Mouse (Mus musculus) heart, embryonic 16.5 days (tissue): ENCODE measurements around the gene 1110051M20Rik. TPM values are rescaled to one million over a fixed set of nuclear protein-coding genes. Genes with fewer than 3 reads are reported as not detected.

ENCODE experiments used
- ATAC-seq: fragments of 200-750 bp; cut with Nextera tagmentation; replicated peaks from 2 replicates; pipeline ENCODE4 v1.8.0; 2017; ENCODE audit warnings: moderate number of reproducible peaks; ENCODE audit not compliant: insufficient read depth, low FRiP score; ENCODE audit errors: extremely low read depth
- H3K27ac ChIP-seq: fragments of 300-500 bp; sonication (generic); 2 replicates; pipeline ENCODE4 v1.5.1; 2014; ENCODE audit warnings: mild to moderate bottlenecking, low read length, control low read depth, moderate library complexity
- H3K27me3 ChIP-seq: fragments of 300-500 bp; sonication (generic); 2 replicates; pipeline ENCODE4 v1.6.1; 2014; ENCODE audit warnings: low read length, mixed read lengths; ENCODE audit not compliant: control insufficient read depth, insufficient read depth
- H3K36me3 ChIP-seq: fragments of 300-500 bp; sonication (generic); 2 replicates; pipeline ENCODE4 v1.6.1; 2014; ENCODE audit not compliant: control insufficient read depth, insufficient read depth
- H3K4me1 ChIP-seq: fragments of 300-500 bp; sonication (generic); 2 replicates; pipeline ENCODE4 v1.6.1; 2014; ENCODE audit warnings: low read length, mixed read lengths; ENCODE audit not compliant: control insufficient read depth, insufficient read depth
- H3K4me2 ChIP-seq: fragments of 300-500 bp; sonication (generic); 2 replicates; pipeline ENCODE4 v1.6.1; 2014; ENCODE audit warnings: low read depth, mild to moderate bottlenecking, control low read depth, low read length
- H3K4me3 ChIP-seq: fragments of 300-500 bp; sonication (generic); 2 replicates; pipeline ENCODE4 v1.5.1; 2014; ENCODE audit warnings: mild to moderate bottlenecking, control low read depth, low read length
- H3K9ac ChIP-seq: fragments of 300-500 bp; sonication (generic); 2 replicates; pipeline ENCODE4 v1.6.1; 2014; ENCODE audit warnings: low read length, control low read depth
- H3K9me3 ChIP-seq: fragments of 300-500 bp; sonication (generic); replicated peaks from 2 replicates; pipeline ENCODE4 v1.6.1; 2016; ENCODE audit warnings: low read length; ENCODE audit not compliant: control insufficient read depth
- WGBS: fragments of 180-500 bp; shearing (Covaris S2); extraction: QIAGEN DNeasy Blood & Tissue Kit; methylation state at CpG from one replicate; pipeline ENCODE4 v1.1.7; 2014; 5-methylcytosine and 5-hydroxymethylcytosine counted together
- polyA plus RNA-seq: library from polyadenylated mRNA; unstranded; fragments of >200 nt; fragmentation: Nextera tagmentation; extraction: Ambion mirVana; gene quantifications from 2 replicates; pipeline ENCODE4 v1.2.1, GENCODE M21; 2015

Gene 1110051M20Rik
- polyA plus RNA-seq, 1 experiment from 2014 or later, result 46.0 TPM

DNA sequence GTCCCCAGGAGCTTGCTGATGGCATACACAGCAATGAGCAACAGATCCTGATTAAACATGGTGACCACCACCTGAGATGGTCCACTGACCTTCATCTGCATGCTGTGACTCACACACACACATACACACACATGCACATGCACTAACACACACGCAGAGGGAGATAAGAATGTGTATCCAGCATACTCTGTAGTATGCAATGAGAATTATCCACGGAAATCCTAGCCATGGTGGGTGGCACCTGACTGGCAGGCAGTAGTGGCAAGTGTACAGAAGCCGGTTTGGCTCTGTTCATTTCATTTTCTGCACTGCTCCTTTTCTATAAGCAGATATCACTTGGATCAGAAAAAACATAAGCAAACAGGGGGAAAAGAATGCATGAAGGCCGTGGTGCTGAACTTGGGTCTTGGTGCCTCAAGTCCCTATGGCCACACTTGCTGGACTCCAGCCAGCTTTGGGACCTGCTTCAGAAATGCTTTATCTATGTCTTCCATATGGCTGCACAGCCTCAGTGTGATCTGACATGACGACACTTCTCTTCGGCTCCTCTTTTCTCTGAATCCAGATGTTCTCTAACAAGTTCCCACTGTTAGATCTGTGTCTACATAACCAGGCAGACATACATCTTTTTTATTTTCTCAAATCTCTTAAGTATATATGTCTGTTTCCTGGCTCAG is 89.6 kb downstream of the 1110051M20Rik start:
- Histone ChIP-seq H3K4me3 (no peak overlapping the region), H3K9me3 (no peaks in the 10 kb centered on the region), H3K27me3 (no peaks in the 10 kb centered on the region), H3K4me1 (no peaks in the 10 kb centered on the region), H3K9ac (no peak overlapping the region), H3K36me3 (no peaks in the 10 kb centered on the region), H3K27ac (no peak overlapping the region), H3K4me2 (no peak overlapping the region)
- no peak for ATAC-seq
- 51% methylated on average over 6 of the region's 6 CpGs for WGBS

DNA sequence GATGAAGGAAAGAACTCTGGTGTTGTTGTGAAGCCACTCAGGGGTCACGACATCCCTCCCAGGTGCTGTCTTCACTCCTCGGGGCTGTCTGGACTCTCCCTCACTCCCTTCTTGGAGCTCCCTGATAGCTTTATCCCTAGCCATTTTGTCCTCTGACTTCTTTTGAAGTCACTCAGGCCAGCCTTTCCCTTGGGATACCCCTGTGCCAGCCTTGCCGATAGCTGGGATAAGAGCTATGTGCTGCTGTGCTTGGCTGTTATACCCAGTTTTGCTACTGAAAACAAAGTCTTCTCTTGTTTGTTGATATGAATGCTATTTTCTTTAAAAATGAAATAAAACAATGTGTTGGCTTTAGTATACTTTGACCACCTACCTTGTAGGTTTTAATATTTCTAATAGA is 90.7 kb downstream of the 1110051M20Rik start:
- no peak overlapping the region for H3K27ac ChIP-seq
- ATAC-seq, result no peak
- no peak overlapping the region for H3K4me2 ChIP-seq
- no peak overlapping the region for H3K4me3 ChIP-seq
- no peaks in the 10 kb centered on the region for H3K4me1 ChIP-seq
- WGBS, result 40% methylated on average over 3 of the region's 3 CpGs
- H3K9me3 ChIP-seq, result no peaks in the 10 kb centered on the region
- H3K36me3 ChIP-seq, result no peaks in the 10 kb centered on the region
- no peaks in the 10 kb centered on the region for H3K27me3 ChIP-seq
- no peak overlapping the region for H3K9ac ChIP-seq

DNA sequence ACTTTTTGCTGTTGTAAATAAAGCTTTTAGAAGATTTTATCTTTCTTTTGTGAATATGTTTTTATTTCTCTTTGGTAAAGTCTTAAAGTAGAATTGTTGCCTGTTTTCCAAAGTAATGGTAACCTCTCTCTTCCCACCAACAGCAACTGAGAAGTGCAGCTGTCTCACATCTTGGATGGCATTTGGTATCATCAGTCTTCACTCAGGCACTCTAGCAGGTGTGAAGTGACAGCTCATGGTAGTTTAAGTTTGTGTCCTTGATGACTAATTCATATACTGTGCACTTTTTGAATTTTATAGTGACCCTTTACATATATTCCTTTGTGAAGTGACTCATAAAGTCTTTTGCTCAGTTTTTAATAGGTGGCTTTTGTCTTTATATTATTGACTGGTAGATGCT is 92.7 kb downstream of the 1110051M20Rik start:
- no peak overlapping the region for H3K27ac ChIP-seq
- no peak overlapping the region for H3K9ac ChIP-seq
- no peak overlapping the region for H3K4me3 ChIP-seq
- no peak for ATAC-seq
- H3K4me1 ChIP-seq, result no peaks in the 10 kb centered on the region
- no peaks in the 10 kb centered on the region for H3K36me3 ChIP-seq
- H3K9me3 ChIP-seq, result no peaks in the 10 kb centered on the region
- H3K27me3 ChIP-seq, result no peaks in the 10 kb centered on the region
- no peak overlapping the region for H3K4me2 ChIP-seq

DNA sequence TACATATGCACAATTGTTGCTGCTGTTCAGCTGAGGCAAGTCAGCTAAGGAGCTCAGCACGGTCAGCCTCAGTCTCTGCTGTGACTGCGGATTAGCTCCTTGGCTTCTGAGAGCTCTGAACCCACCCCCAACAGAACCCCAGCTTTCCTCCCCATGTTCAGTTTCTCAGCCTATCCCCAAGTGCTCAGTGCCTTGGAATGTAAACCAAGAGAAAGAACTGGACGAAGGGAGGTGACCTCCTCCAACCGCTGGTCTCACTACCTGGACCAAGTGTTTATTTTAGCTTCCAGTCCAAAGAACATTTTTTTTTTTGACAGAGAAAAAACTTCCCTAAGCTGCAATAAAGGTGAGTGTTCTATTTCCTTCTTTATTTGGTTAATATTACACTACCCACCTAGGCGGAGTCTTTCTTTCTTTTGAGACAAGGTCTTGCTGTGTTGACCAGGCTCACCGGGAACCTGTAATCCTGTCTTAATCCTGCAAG is 94.5 kb downstream of the 1110051M20Rik start:
- 69% methylated on average over 6 of the region's 6 CpGs for WGBS
- H3K4me2 ChIP-seq, result no peak overlapping the region
- no peak overlapping the region for H3K9ac ChIP-seq
- no peaks in the 10 kb centered on the region for H3K36me3 ChIP-seq
- no peak overlapping the region for H3K27ac ChIP-seq
- H3K9me3 ChIP-seq, result no peaks in the 10 kb centered on the region
- H3K4me3 ChIP-seq, result no peak overlapping the region
- H3K27me3 ChIP-seq, result no peaks in the 10 kb centered on the region
- ATAC-seq, result no peak
- H3K4me1 ChIP-seq, result no peaks in the 10 kb centered on the region

DNA sequence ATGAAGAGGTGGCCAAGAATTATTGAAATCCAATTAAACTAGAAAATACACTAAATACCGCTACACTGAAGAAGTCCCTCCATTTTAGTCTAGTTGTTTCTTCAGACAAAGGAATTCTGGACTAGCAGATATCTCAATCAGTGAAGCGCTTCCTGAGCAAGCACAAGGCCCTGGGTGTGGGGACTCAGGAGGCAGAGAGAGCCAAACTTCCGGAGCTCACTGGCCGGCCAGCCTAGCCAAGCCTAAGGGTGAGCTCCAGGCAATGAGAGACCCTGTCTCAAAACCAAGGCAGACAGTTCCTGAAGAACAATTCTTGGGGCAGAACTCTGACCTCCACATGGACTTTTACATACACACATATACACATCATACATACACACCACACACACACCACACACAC is 95.6 kb downstream of the 1110051M20Rik start:
- Histone ChIP-seq H3K9me3 (no peaks in the 10 kb centered on the region), H3K36me3 (no peaks in the 10 kb centered on the region), H3K27ac (no peak overlapping the region), H3K4me2 (no peak overlapping the region), H3K4me1 (no peaks in the 10 kb centered on the region), H3K4me3 (no peak overlapping the region), H3K9ac (no peak overlapping the region), H3K27me3 (no peaks in the 10 kb centered on the region)
- WGBS, result 67% methylated on average over 4 of the region's 4 CpGs
- no peak for ATAC-seq

DNA sequence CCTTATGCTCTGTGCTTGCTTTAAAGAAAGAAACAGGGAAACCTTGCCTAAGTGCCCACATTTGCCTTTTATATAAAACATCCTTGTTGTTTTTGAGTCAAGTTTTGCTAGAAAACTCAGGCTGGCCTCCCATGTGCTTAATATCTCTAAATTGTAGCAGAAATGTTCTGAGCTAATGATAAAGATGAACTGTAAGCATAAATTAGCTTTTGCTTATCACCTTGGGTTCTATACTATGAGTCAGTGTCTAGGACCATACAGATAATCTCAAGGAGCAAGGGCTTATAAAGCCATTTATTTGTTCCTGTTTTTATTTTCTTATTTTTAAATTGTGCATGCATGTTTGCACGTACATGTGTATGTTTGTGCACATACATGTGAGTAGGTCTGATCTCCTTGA is 98.9 kb downstream of the 1110051M20Rik start:
- no peak for ATAC-seq
- H3K4me2 ChIP-seq, result no peak overlapping the region
- 0 out of 2 replicates have a peak, but pooled peaks cover 2% of the 10 kb centered on the region for H3K9me3 ChIP-seq
- no peaks in the 10 kb centered on the region for H3K4me1 ChIP-seq
- H3K27ac ChIP-seq, result no peak overlapping the region
- WGBS, result 85% methylated on average over 1 of the region's 1 CpGs
- H3K36me3 ChIP-seq, result no peaks in the 10 kb centered on the region
- H3K4me3 ChIP-seq, result no peak overlapping the region
- H3K9ac ChIP-seq, result no peak overlapping the region
- H3K27me3 ChIP-seq, result no peaks in the 10 kb centered on the region

DNA sequence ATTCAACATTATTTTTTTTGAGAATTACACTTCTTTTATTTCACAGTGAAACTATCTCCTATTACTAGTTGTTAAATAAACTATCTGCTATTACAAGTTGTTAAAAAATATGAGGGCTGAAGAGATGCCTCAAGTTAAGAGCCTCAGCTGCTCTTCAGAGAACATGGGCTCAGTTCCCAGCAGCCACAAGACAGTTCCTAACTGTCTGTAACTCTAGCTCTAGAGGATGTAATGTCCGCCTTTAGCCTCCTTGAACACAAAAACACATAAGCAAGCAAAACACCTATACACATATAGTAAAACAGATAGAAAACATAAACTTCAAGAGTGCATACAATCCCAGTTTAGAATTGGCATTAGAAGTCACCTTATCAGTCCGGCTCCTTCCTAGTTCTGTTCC is 104.9 kb downstream of the 1110051M20Rik start:
- Histone ChIP-seq H3K4me1 (peaks cover 2% of the 10 kb centered on the region; the same call in 1 of the 2 replicates), H3K36me3 (no peaks in the 10 kb centered on the region), H3K9ac (no peak overlapping the region), H3K4me3 (no peak overlapping the region), H3K27ac (no peak overlapping the region), H3K27me3 (no peaks in the 10 kb centered on the region), H3K4me2 (no peak overlapping the region), H3K9me3 (0 out of 2 replicates have a peak, but pooled peaks cover 2% of the 10 kb centered on the region)
- ATAC-seq, result no peak
- WGBS, result 93% methylated on average over 2 of the region's 2 CpGs

DNA sequence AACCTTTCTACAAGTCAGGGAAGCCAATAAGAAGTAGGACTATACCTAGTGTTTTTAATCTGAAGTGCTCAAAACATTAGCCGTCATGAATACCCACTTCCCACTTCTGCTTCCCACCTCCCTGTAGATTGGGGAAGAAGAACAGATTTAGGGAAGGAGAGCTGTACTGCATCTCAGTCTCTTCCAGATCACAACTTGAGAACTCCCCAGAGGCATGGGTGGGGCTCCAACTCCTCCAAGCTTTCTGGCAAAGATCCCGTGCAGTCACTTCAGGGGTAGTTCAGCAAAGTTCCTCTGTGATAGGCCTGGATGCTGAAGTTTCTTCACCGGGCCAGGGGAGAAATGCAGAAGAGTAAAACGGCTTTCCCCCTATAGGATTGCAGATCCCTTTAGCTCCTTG is 109.4 kb downstream of the 1110051M20Rik start:
- no peaks in the 10 kb centered on the region for H3K36me3 ChIP-seq
- no peaks in the 10 kb centered on the region for H3K27me3 ChIP-seq
- H3K9ac ChIP-seq, result no peak overlapping the region
- no peak overlapping the region for H3K4me2 ChIP-seq
- H3K4me1 ChIP-seq, result peaks cover 2% of the 10 kb centered on the region; the same call in 1 of the 2 replicates
- no peak overlapping the region for H3K4me3 ChIP-seq
- H3K9me3 ChIP-seq, result no peaks in the 10 kb centered on the region
- H3K27ac ChIP-seq, result no peak overlapping the region
- ATAC-seq, result no peak
- WGBS, result 58% methylated on average over 4 of the region's 4 CpGs

DNA sequence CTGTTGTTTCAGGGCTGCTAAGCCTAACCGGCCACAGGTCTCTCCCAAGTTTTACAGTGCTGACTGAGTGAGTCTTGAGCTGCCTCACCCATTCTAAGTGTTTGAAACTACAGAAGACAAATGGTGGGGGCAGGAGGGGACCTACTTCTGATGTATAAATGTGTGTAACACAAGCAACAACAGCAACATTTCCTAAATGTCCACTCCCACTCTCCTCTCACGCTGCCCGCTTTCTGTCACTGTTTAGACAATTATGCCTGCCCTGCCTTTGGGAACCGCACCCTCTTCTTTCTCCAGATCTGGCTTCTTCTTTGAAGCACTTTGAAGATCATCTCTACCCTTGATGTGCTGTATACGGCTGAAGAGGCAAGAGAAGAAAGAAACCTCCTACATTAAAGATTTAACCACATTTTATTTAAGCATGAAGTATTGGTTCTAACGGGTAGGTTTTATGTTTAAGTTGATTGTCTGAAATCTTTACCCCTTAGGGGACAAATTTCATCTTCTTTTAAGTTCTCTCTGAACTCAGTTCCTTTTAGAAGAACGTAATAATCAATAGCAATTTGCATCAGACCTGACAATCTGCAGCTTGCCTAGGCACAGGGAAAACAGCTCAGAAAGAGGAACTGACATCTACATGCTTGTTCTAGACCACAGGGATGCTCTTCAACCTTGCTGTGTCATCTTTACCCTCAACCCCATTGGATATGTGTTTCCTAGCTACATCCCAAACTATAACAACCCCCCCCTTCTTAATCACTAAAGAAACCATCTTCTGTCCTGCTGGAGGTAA is 113.3 kb downstream of the 1110051M20Rik start:
- H3K27ac ChIP-seq, result no peak overlapping the region
- WGBS, result 82% methylated on average over 7 of the region's 7 CpGs

More for the DNA sequence above, 113.3 kb downstream of the 1110051M20Rik start:
- Histone ChIP-seq H3K9me3 (no peaks in the 10 kb centered on the region), H3K27me3 (no peaks in the 10 kb centered on the region), H3K4me1 (peaks cover 2% of the 10 kb centered on the region; the same call in 1 of the 2 replicates), H3K4me2 (no peak overlapping the region), H3K4me3 (no peak overlapping the region), H3K36me3 (no peaks in the 10 kb centered on the region), H3K9ac (no peak overlapping the region)
- no peak for ATAC-seq
